ENCODE assay signal across 16 mouse cellular contexts in the genomic region with DNA sequence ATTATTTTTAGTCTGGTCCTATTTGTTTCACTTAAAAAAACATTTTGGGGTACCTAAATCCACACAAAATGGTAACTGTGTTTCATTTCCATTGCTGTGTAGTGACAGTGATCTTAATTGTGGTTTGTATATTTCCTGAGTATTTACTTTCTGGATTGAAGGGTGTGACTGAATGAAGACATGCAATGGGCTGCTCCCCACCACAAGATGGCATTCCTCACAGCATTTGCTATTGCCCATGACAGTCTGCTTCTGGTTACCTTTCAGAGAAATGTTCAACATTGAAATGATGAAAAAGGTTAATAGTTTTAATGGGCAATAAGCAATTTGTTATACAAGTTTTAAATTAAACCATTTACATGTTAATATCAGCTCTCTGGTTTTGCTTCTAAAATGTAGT. TPM values are rescaled to one million over a fixed set of nuclear protein-coding genes. Genes with fewer than 3 reads are reported as not detected.
DNase-seq lines count a peak whose midpoint lies in the region; ATAC-seq and TF ChIP-seq lines count a peak whose summit lies in the region.
"Had no signal": no experiment of that assay in that cellular context is flagged by ENCODE, and none has a peak within 500 bp of the region (broad histone marks: within the 10 kb centered on the region; RNA-seq: fewer than 3 reads in every experiment).

No protein-coding gene starts in this region.

- H3K27me3 ChIP-seq in hindbrain, postnatal 0 days (ENCODE audit: insufficient read depth, low read length): no peaks in the 10 kb centered on the region
- H3K27me3 ChIP-seq in hindbrain, embryonic 10.5 days (ENCODE audit: insufficient read depth, poor library complexity, severe bottlenecking): no peaks in the 10 kb centered on the region
- H3K27me3 ChIP-seq in lung, embryonic 14.5 days (ENCODE audit: insufficient read depth, low read length): no peaks in the 10 kb centered on the region
- H3K27me3 ChIP-seq in thymus, adult 2 months (ENCODE audit: control insufficient read depth, insufficient read depth, low read length): no peaks in the 10 kb centered on the region
- H3K27me3 ChIP-seq: lung, embryonic 15.5 days; neural tube, embryonic 12.5 days had no signal

- no peak for ATAC-seq in hindbrain, postnatal 0 days
- no peak for ATAC-seq in lung, embryonic 14.5 days (ENCODE audit: insufficient read depth)

- peaks cover 6% of the 10 kb centered on the region for H3K36me3 ChIP-seq in hindbrain, postnatal 0 days (ENCODE audit: insufficient read depth, low read length)
- peaks cover 53% of the 10 kb centered on the region for H3K36me3 ChIP-seq in hindbrain, embryonic 10.5 days
- H3K36me3 ChIP-seq in lung, embryonic 14.5 days (ENCODE audit: insufficient read depth): no peaks in the 10 kb centered on the region
- H3K36me3 ChIP-seq in thymus, adult 2 months (ENCODE audit: control insufficient read depth, insufficient read depth, low read length): no peaks in the 10 kb centered on the region
- H3K36me3 ChIP-seq: lung, embryonic 15.5 days had no signal

- DNase-seq in cerebellum, adult 9-10 months: peak; percentile 32
- DNase-seq in cerebellum, adult 8-10 months: no peak
- no peak for DNase-seq in hindbrain, postnatal 0 days (ENCODE audit: low spot score)
- DNase-seq in hindbrain, embryonic 10.5 days (ENCODE audit: low spot score): no peak
- no peak for DNase-seq in lung, embryonic 14.5 days
- DNase-seq in lung, adult 18-20 months: no peak
- DNase-seq in naive thymus-derived CD4-positive, alpha-beta T cell, adult 2 months (ENCODE audit: low read depth): peak; percentile 35
- DNase-seq in thymus, adult 2 months: no peak
- DNase-seq: adrenal gland, postnatal 36 days; kidney, adult 11 months had no signal

- no peak overlapping the region for H3K4me3 ChIP-seq in hindbrain, postnatal 0 days (ENCODE audit: low read length)
- no peak overlapping the region for H3K4me3 ChIP-seq in hindbrain, embryonic 10.5 days
- H3K4me3 ChIP-seq in lung, embryonic 14.5 days (ENCODE audit: low read depth, low read length): no peak overlapping the region
- H3K4me3 ChIP-seq in thymus, adult 2 months (ENCODE audit: control insufficient read depth, insufficient read depth, low read length): no peak overlapping the region
- H3K4me3 ChIP-seq: erythroblast, embryonic 14.5 days; heart, embryonic 10.5 days; lung, embryonic 15.5 days; midbrain, embryonic 10.5 days; neural tube, embryonic 12.5 days had no signal

- H3K4me2 ChIP-seq in hindbrain, postnatal 0 days (ENCODE audit: low read depth, low read length): no peak overlapping the region
- H3K4me2 ChIP-seq in lung, embryonic 14.5 days: no peak overlapping the region
- H3K4me2 ChIP-seq: lung, embryonic 15.5 days; neural tube, embryonic 12.5 days had no signal

- no peaks in the 10 kb centered on the region for H3K4me1 ChIP-seq in hindbrain, postnatal 0 days (ENCODE audit: insufficient read depth, low read length)
- H3K4me1 ChIP-seq in hindbrain, embryonic 10.5 days (replicated peaks): no peaks in the 10 kb centered on the region
- H3K4me1 ChIP-seq in lung, embryonic 14.5 days (ENCODE audit: insufficient read depth): no peaks in the 10 kb centered on the region
- H3K4me1 ChIP-seq in thymus, adult 2 months (replicated peaks; ENCODE audit: control insufficient read depth, insufficient read depth, low read length): peaks cover 9% of the 10 kb centered on the region
- H3K4me1 ChIP-seq: heart, embryonic 10.5 days; lung, embryonic 15.5 days; midbrain, embryonic 10.5 days; neural tube, embryonic 12.5 days had no signal

- H3K27ac ChIP-seq in hindbrain, postnatal 0 days: no peak overlapping the region
- no peak overlapping the region for H3K27ac ChIP-seq in hindbrain, embryonic 10.5 days
- no peak overlapping the region for H3K27ac ChIP-seq in lung, embryonic 14.5 days (ENCODE audit: low read depth)
- no peak overlapping the region for H3K27ac ChIP-seq in thymus, adult 2 months (ENCODE audit: control insufficient read depth, insufficient read depth, low read length)
- H3K27ac ChIP-seq: heart, embryonic 10.5 days; lung, embryonic 15.5 days; midbrain, embryonic 10.5 days; neural tube, embryonic 12.5 days had no signal

- H3K9ac ChIP-seq in hindbrain, postnatal 0 days (replicated peaks; ENCODE audit: low read length): no peak overlapping the region
- H3K9ac ChIP-seq in lung, embryonic 14.5 days: no peak overlapping the region
- H3K9ac ChIP-seq: lung, embryonic 15.5 days; neural tube, embryonic 12.5 days had no signal

- TF ChIP-seq CTCF in hindbrain, postnatal 0 days (IDR thresholded peaks at IDR 0.05; ENCODE audit: low read depth): peak; percentile 57
- peak; percentile 41; the same call in 1 of the 2 replicates for TF ChIP-seq CTCF in lung, embryonic 14.5 days (IDR thresholded peaks at IDR 0.05; ENCODE audit: low read depth)
- TF ChIP-seq CTCF in thymus, adult 2 months (IDR thresholded peaks at IDR 0.05; ENCODE audit: borderline replicate concordance, control insufficient read depth, extremely low read depth, insufficient read depth, low read length, poor library complexity): no peak

- TF ChIP-seq POLR2A in thymus, adult 2 months (IDR thresholded peaks at IDR 0.05; ENCODE audit: control insufficient read depth, extremely low read depth, insufficient read depth, low read length, poor library complexity): no peak

- H3K9me3 ChIP-seq in hindbrain, postnatal 0 days (ENCODE audit: low read length): no peaks in the 10 kb centered on the region
- H3K9me3 ChIP-seq in hindbrain, embryonic 10.5 days: no peaks in the 10 kb centered on the region
- H3K9me3 ChIP-seq in lung, embryonic 14.5 days (ENCODE audit: low read depth, low read length): no peaks in the 10 kb centered on the region
- H3K9me3 ChIP-seq: G1E; heart, embryonic 10.5 days; lung, embryonic 15.5 days; midbrain, embryonic 10.5 days; neural tube, embryonic 12.5 days had no signal

RNA-seq across cellular contexts. Expression of a gene that starts 8.8 kb away (rescaled TPM):
- 11.2 and 16.2 TPM in 2 replicates for total RNA-seq in hindbrain, postnatal 0 days (2014; rRNA removed)
- polyA plus RNA-seq in hindbrain, postnatal 0 days (2015; fragmentation: Nextera tagmentation; extraction: Ambion mirVana): 15.6 and 17.5 TPM in 2 replicates
- 15.1 and 15.4 TPM in 2 replicates for polyA plus RNA-seq in hindbrain, embryonic 10.5 days (2016; fragmentation: Nextera tagmentation; extraction: Ambion mirVana)
- polyA plus RNA-seq in lung, embryonic 14.5 days (2014; fragmentation: Nextera tagmentation; extraction: Ambion mirVana): 7.3 and 8.5 TPM in 2 replicates
- polyA plus RNA-seq in thymus, adult 2 months (2012; rRNA removed): 1.7 and 3.0 TPM in 2 replicates
- polyA plus RNA-seq: erythroblast, embryonic 14.5 days had no signal

RNA-seq across cellular contexts. Expression of a gene that starts 9.2 kb away (rescaled TPM):
- total RNA-seq in hindbrain, postnatal 0 days (2014; rRNA removed): 0.68 and 1.8 TPM in 2 replicates
- 6.4 and 7.5 TPM in 2 replicates for polyA plus RNA-seq in hindbrain, postnatal 0 days (2015; fragmentation: Nextera tagmentation; extraction: Ambion mirVana)
- 1.6 and 3.0 TPM in 2 replicates for polyA plus RNA-seq in hindbrain, embryonic 10.5 days (2016; fragmentation: Nextera tagmentation; extraction: Ambion mirVana)
- 0.45 and 1.0 TPM in 2 replicates for polyA plus RNA-seq in lung, embryonic 14.5 days (2014; fragmentation: Nextera tagmentation; extraction: Ambion mirVana)
- polyA plus RNA-seq in thymus, adult 2 months (2012; rRNA removed): not detected in 2 replicates
- polyA plus RNA-seq: erythroblast, embryonic 14.5 days; G1E had no signal

Comparison
In these comparisons a context has a peak if more than half of its experiments do, and no peak if none do; other contexts are left out.
1. DNase-seq: peak in cerebellum, adult 9-10 months (single experiment) and naive thymus-derived CD4-positive, alpha-beta T cell, adult 2 months (single experiment); none in cerebellum, adult 8-10 months (single experiment), hindbrain, postnatal 0 days (single experiment), hindbrain, embryonic 10.5 days (single experiment), lung, embryonic 14.5 days (single experiment), lung, adult 18-20 months (0 of 2) and thymus, adult 2 months (single experiment).